Mouse (Mus musculus) MEL (cell line): ENCODE data around the gene Nptxr.

Source experiments
- CTCF ChIP-seq, 3 experiments: IDR thresholded peaks in 2 of 3; conservative IDR thresholded peaks in 1 of 3; 2 replicates each; pipeline ENCODE4 v1.5.1; 2011 to 2012; ENCODE audit warnings: low read length in 3 of 3, low read depth in 2 of 3, mild to moderate bottlenecking in 2 of 3, improper control_type of control experiment in 1 of 3, inconsistent platforms in 1 of 3, mixed read lengths in 1 of 3, moderate library complexity in 1 of 3; ENCODE audit not compliant: control insufficient read depth in 1 of 3, insufficient read depth in 1 of 3, poor library complexity in 1 of 3, severe bottlenecking in 1 of 3
- EP300 ChIP-seq, 2 experiments: IDR thresholded peaks; 2 replicates each; pipeline ENCODE4 v1.6.1; 2011; ENCODE audit warnings: improper control_type of control experiment in 2 of 2, low read length in 2 of 2, low read depth in 1 of 2, mild to moderate bottlenecking in 1 of 2
- GATA1 ChIP-seq: IDR thresholded peaks from 2 replicates; pipeline ENCODE4 v1.6.1; 2011; ENCODE audit warnings: low read depth, low read length, improper control_type of control experiment
- MAX ChIP-seq: IDR thresholded peaks from 2 replicates; pipeline ENCODE4 v1.6.1; 2011; ENCODE audit warnings: low read length, improper control_type of control experiment
- MEF2A ChIP-seq: IDR thresholded peaks from 2 replicates; pipeline ENCODE4 v1.6.1; 2014; ENCODE audit warnings: low read depth, mild to moderate bottlenecking, inconsistent platforms, low read length, improper control_type of control experiment; ENCODE audit not compliant: poor library complexity, insufficient replicate concordance, severe bottlenecking; ENCODE audit errors: extremely low read depth
- MXI1 ChIP-seq: IDR thresholded peaks from 2 replicates; pipeline ENCODE4 v1.6.1; 2011; ENCODE audit warnings: mild to moderate bottlenecking, low read depth, low read length, improper control_type of control experiment
- POLR2A ChIP-seq, 2 experiments: IDR thresholded peaks; 2 replicates each; pipeline ENCODE4 v1.6.1; 2011 to 2012; ENCODE audit warnings: low read length in 2 of 2, mild to moderate bottlenecking in 2 of 2, control low read depth in 1 of 2, improper control_type of control experiment in 1 of 2, low read depth in 1 of 2, moderate library complexity in 1 of 2; ENCODE audit not compliant: control insufficient read depth in 1 of 2, insufficient read depth in 1 of 2, poor library complexity in 1 of 2
- RAD21 ChIP-seq: IDR thresholded peaks from 2 replicates; pipeline ENCODE4 v1.6.1; 2011; ENCODE audit warnings: mild to moderate bottlenecking, low read depth, low read length, improper control_type of control experiment
- UBTF ChIP-seq: IDR thresholded peaks from 2 replicates; pipeline ENCODE4 v1.6.1; 2012; ENCODE audit warnings: low read depth, mild to moderate bottlenecking, inconsistent platforms, low read length, improper control_type of control experiment, moderate library complexity, borderline replicate concordance; ENCODE audit not compliant: insufficient read depth
- USF2 ChIP-seq, 2 experiments: IDR thresholded peaks; 2 replicates each; pipeline ENCODE4 v1.6.1; 2011 to 2012; ENCODE audit warnings: improper control_type of control experiment in 2 of 2, low read length in 2 of 2, borderline replicate concordance in 1 of 2, inconsistent platforms in 1 of 2, low read depth in 1 of 2, mild to moderate bottlenecking in 1 of 2; ENCODE audit not compliant: insufficient read depth in 1 of 2
- ZC3H11A ChIP-seq: IDR thresholded peaks from 2 replicates; pipeline ENCODE4 v1.6.1; 2012; ENCODE audit warnings: low read depth, mild to moderate bottlenecking, inconsistent platforms, low read length, improper control_type of control experiment

GRCm38 (mm10) chr15:79825146-79825825 is 20.7 kb upstream of the Nptxr start:
- TF ChIP-seq RAD21 (no peak; the same call in 1 of the 2 replicates), EP300 (IDR thresholded peaks at IDR 0.05; ENCODE audit: low read depth in 1 of 2, low read length in 2 of 2) (no peak), MXI1 (no peak), GATA1 (no peak), POLR2A (IDR thresholded peaks at IDR 0.05; ENCODE audit: control insufficient read depth in 1 of 2, insufficient read depth in 1 of 2, low read depth in 1 of 2, low read length in 2 of 2, poor library complexity in 1 of 2) (peak in 1 of 2 experiments; percentile 33; a peak in 1 of 4 replicates), ZC3H11A (no peak), UBTF (no peak), CTCF (IDR thresholded peaks at IDR 0.05 in 2 of 3, conservative IDR thresholded peaks at IDR 0.05 in 1 of 3; ENCODE audit: control insufficient read depth in 1 of 3, insufficient read depth in 1 of 3, low read depth in 2 of 3, low read length in 3 of 3, poor library complexity in 1 of 3, severe bottlenecking in 1 of 3) (peak; percentile 66 to 75 (median 67)), USF2 (IDR thresholded peaks at IDR 0.05; ENCODE audit: borderline replicate concordance in 1 of 2, insufficient read depth in 1 of 2, low read depth in 1 of 2, low read length in 2 of 2) (no peak), MAX (no peak), MEF2A (no peak)
